Mouse (Mus musculus): ENCODE results near the gene Klhl33. TPM values are rescaled to one million over a fixed set of nuclear protein-coding genes. Genes with fewer than 3 reads are reported as not detected.

Gene Klhl33
- polyA plus RNA-seq, 1 experiment from 2014 or later: 0.08 TPM

DNA sequence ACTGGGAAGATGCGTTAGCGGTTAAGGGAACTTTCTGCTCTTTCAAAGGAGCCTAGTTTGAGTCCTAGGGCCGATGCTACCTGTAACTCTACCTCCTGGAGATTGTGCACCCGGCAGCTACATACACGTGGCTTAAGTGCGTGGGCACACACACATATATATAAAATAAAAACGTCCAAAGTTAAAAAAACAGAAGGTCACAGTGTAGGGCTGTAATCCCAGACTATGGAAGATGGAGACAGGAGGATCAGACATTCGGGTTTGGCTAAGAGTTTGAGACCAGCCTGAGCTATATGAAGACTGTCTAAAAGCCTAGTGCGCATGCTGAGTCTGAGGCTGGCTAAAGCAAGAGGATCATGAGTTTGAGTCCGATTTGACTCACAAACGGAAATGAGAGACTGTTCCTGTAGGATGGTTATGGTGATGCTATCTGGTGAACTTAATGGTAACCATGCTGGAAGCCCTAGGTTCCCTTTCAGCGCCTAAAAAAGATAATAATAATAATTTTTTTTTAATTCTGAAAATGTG lies 34.2 kb upstream of the Klhl33 start:
- Histone ChIP-seq H3K4me3 (ENCODE audit: low read depth, low read length) (peak overlapping the region; percentile 98), H3K27me3 (ENCODE audit: control insufficient read depth, insufficient read depth, low read length) (no peaks in the 10 kb centered on the region), H3K27ac (replicated peaks; ENCODE audit: low read depth, low read length) (peak overlapping the region; percentile 63), H3K4me2 (ENCODE audit: low read depth, severe bottlenecking) (peak overlapping the region; percentile 65), H3K36me3 (ENCODE audit: control insufficient read depth, insufficient read depth, low read length) (peaks cover 12% of the 10 kb centered on the region; the same call in 1 of the 2 replicates), H3K9ac (ENCODE audit: low read length) (peak overlapping the region; percentile 55), H3K4me1 (ENCODE audit: control insufficient read depth, insufficient read depth, low read length) (0 out of 2 replicates have a peak, but pooled peaks cover 3% of the 10 kb centered on the region), H3K9me3 (ENCODE audit: control insufficient read depth, low read length) (no peaks in the 10 kb centered on the region)
- ATAC-seq (ENCODE audit: insufficient number of reproducible peaks, low FRiP score, low TSS enrichment, low read depth): no peak
- peak; percentile 26 for DNase-seq (ENCODE audit: low spot score)
- 12% methylated on average over 12 of the region's 12 CpGs for WGBS

- DNase-seq (ENCODE audit: low spot score) (peak; percentile 97), ATAC-seq (ENCODE audit: insufficient number of reproducible peaks, low FRiP score, low TSS enrichment, low read depth) (peak; percentile 100)
- WGBS: under 1% methylated on average over 68 of the region's 68 CpGs
- H3K36me3 ChIP-seq (ENCODE audit: control insufficient read depth, insufficient read depth, low read length): peaks cover 12% of the 10 kb centered on the region; the same call in 1 of the 2 replicates
- H3K27ac ChIP-seq (replicated peaks; ENCODE audit: low read depth, low read length): peak within 1 kb of the TSS; percentile 63
- H3K27me3 ChIP-seq (ENCODE audit: control insufficient read depth, insufficient read depth, low read length): no peaks in the 10 kb centered on the region
- 0 out of 2 replicates have a peak, but pooled peaks cover 3% of the 10 kb centered on the region for H3K4me1 ChIP-seq (ENCODE audit: control insufficient read depth, insufficient read depth, low read length)
- H3K9me3 ChIP-seq (ENCODE audit: control insufficient read depth, low read length): no peaks in the 10 kb centered on the region
- peak within 1 kb of the TSS; percentile 76 for H3K4me2 ChIP-seq (ENCODE audit: low read depth, severe bottlenecking)
- H3K4me3 ChIP-seq (ENCODE audit: low read depth, low read length): peak within 1 kb of the TSS; percentile 98
- H3K9ac ChIP-seq (ENCODE audit: low read length): peak within 1 kb of the TSS; percentile 93
Measured at GRCm38 (mm10) chr14:50930754-50931492, 33.6 kb upstream of the Klhl33 start, which contains the start of the genes Pip4p1 and Pnp. Pip4p1 (minus strand) TSS chr14:50930856. Pnp (plus strand) TSS chr14:50931082.

- Histone ChIP-seq H3K27me3 (ENCODE audit: control insufficient read depth, insufficient read depth, low read length) (no peaks in the 10 kb centered on the region), H3K4me1 (ENCODE audit: control insufficient read depth, insufficient read depth, low read length) (0 out of 2 replicates have a peak, but pooled peaks cover 3% of the 10 kb centered on the region), H3K27ac (replicated peaks; ENCODE audit: low read depth, low read length) (0 out of 2 replicates have a peak overlapping the region, but pooled peaks have one; percentile 62), H3K9me3 (ENCODE audit: control insufficient read depth, low read length) (no peaks in the 10 kb centered on the region), H3K36me3 (ENCODE audit: control insufficient read depth, insufficient read depth, low read length) (peaks cover 12% of the 10 kb centered on the region; the same call in 1 of the 2 replicates), H3K9ac (ENCODE audit: low read length) (peak overlapping the region; percentile 93), H3K4me3 (ENCODE audit: low read depth, low read length) (peak overlapping the region; percentile 98), H3K4me2 (ENCODE audit: low read depth, severe bottlenecking) (peak overlapping the region; percentile 76)
- ATAC-seq (ENCODE audit: insufficient number of reproducible peaks, low FRiP score, low TSS enrichment, low read depth) (peak; percentile 36), DNase-seq (ENCODE audit: low spot score) (peak; percentile 45)
- WGBS: under 1% methylated on average over 38 of the region's 38 CpGs
Measured at GRCm38 (mm10) chr14:50930377-50930753, 33.1 kb upstream of the Klhl33 start.

GRCm38 (mm10) chr14:50929951-50930350 lies 32.6 kb upstream of the Klhl33 start:
- Histone ChIP-seq H3K27me3 (ENCODE audit: control insufficient read depth, insufficient read depth, low read length) (no peaks in the 10 kb centered on the region), H3K4me3 (ENCODE audit: low read depth, low read length) (peak overlapping the region; percentile 98), H3K4me1 (ENCODE audit: control insufficient read depth, insufficient read depth, low read length) (0 out of 2 replicates have a peak, but pooled peaks cover 3% of the 10 kb centered on the region), H3K36me3 (ENCODE audit: control insufficient read depth, insufficient read depth, low read length) (peaks cover 12% of the 10 kb centered on the region; the same call in 1 of the 2 replicates), H3K9me3 (ENCODE audit: control insufficient read depth, low read length) (no peaks in the 10 kb centered on the region), H3K9ac (ENCODE audit: low read length) (peak overlapping the region; percentile 93), H3K4me2 (ENCODE audit: low read depth, severe bottlenecking) (peak overlapping the region; percentile 76), H3K27ac (replicated peaks; ENCODE audit: low read depth, low read length) (no peak overlapping the region)
- ATAC-seq (ENCODE audit: insufficient number of reproducible peaks, low FRiP score, low TSS enrichment, low read depth) (no peak), DNase-seq (ENCODE audit: low spot score) (no peak)
- WGBS: 18% methylated on average over 10 of the region's 10 CpGs

DNA sequence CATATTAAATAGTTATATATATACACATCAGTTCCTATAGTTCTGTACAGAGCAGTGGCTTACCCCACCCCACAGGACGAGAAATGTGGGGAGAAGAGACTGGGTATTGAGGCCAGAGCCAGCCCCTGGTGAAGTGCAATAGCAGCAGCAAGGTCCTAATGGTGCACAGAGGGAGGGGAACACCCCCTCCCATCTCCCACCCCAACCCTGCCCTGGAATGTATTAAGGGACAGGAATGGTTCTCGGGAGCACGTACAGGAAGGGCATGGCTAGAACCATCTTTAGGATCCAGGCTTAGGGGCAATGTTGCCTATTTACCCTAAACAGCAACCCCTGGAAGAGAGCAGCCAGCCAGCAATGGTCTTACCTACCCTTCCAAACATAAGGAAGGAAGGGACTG lies 30.1 kb upstream of the Klhl33 start:
- no peak overlapping the region for H3K4me3 ChIP-seq (ENCODE audit: low read depth, low read length)
- 66% methylated on average over 3 of the region's 3 CpGs for WGBS
- ATAC-seq (ENCODE audit: insufficient number of reproducible peaks, low FRiP score, low TSS enrichment, low read depth) (no peak), DNase-seq (ENCODE audit: low spot score) (no peak)
- no peaks in the 10 kb centered on the region for H3K27me3 ChIP-seq (ENCODE audit: control insufficient read depth, insufficient read depth, low read length)
- H3K27ac ChIP-seq (replicated peaks; ENCODE audit: low read depth, low read length): no peak overlapping the region
- H3K4me1 ChIP-seq (ENCODE audit: control insufficient read depth, insufficient read depth, low read length): 0 out of 2 replicates have a peak, but pooled peaks cover 7% of the 10 kb centered on the region
- no peak overlapping the region for H3K9ac ChIP-seq (ENCODE audit: low read length)
- H3K36me3 ChIP-seq (ENCODE audit: control insufficient read depth, insufficient read depth, low read length): peaks cover 12% of the 10 kb centered on the region; the same call in 1 of the 2 replicates
- no peaks in the 10 kb centered on the region for H3K9me3 ChIP-seq (ENCODE audit: control insufficient read depth, low read length)
- H3K4me2 ChIP-seq (ENCODE audit: low read depth, severe bottlenecking): no peak overlapping the region

- Histone ChIP-seq H3K36me3 (ENCODE audit: control insufficient read depth, insufficient read depth, low read length) (peaks cover 12% of the 10 kb centered on the region; the same call in 1 of the 2 replicates), H3K4me3 (ENCODE audit: low read depth, low read length) (peak overlapping the region; percentile 70), H3K4me1 (ENCODE audit: control insufficient read depth, insufficient read depth, low read length) (0 out of 2 replicates have a peak, but pooled peaks cover 7% of the 10 kb centered on the region), H3K9me3 (ENCODE audit: control insufficient read depth, low read length) (no peaks in the 10 kb centered on the region), H3K27ac (replicated peaks; ENCODE audit: low read depth, low read length) (peak overlapping the region; percentile 95), H3K4me2 (ENCODE audit: low read depth, severe bottlenecking) (peak overlapping the region; percentile 70), H3K9ac (ENCODE audit: low read length) (peak overlapping the region; percentile 79), H3K27me3 (ENCODE audit: control insufficient read depth, insufficient read depth, low read length) (no peaks in the 10 kb centered on the region)
- WGBS: 2% methylated on average over 38 of the region's 38 CpGs
- DNase-seq (ENCODE audit: low spot score) (peak; percentile 41), ATAC-seq (ENCODE audit: insufficient number of reproducible peaks, low FRiP score, low TSS enrichment, low read depth) (peak; percentile 7; the same call in 1 of the 2 replicates)
Measured at GRCm38 (mm10) chr14:50925111-50925920, 28.0 kb upstream of the Klhl33 start.

DNA sequence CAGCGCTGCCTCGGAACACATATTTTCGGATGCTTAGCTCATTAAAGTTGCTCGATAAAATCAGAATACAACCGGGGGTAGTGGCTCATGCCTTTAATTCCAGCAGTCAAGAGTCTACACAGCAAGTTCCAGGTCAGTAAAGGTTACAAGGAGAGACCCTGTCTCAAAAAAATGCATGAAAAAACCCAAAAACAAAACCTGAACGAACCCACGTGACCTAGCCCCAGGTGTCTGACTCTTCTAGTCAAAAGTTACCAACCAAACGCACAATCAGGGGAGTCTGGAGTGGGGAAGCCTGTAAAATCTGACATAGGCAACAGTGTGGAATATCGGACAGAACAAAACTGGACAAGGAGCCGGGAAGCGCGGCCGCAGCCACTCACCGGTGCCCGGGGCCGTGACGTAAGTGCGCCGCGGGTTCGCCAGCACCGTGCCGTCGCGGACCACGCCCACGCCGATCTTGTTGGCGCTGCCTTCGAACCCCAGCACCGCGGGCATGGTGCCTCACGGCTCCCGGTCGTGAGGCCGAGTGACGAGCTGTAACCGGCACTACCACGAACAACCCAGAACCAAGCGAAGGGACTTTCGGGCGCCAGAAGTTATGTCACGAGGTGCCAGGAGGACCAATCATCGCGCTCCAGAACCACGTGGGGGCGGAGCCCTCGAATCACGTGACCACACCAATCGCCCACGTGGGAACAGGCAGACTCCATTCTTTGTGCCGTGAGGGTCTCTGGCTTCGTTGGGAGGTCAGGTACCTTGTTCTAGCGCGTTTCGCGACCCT lies 27.2 kb upstream of the Klhl33 start, which contains the start of the genes Osgep and Apex1:
Gene Osgep, minus strand, starts transcription at position 613 of the 784 bp plus-strand sequence.
Gene Apex1, plus strand, starts transcription at position 688 of the 784 bp plus-strand sequence.
- no peaks in the 10 kb centered on the region for H3K27me3 ChIP-seq (ENCODE audit: control insufficient read depth, insufficient read depth, low read length)
- DNase-seq (ENCODE audit: low spot score) (peak; percentile 98), ATAC-seq (ENCODE audit: insufficient number of reproducible peaks, low FRiP score, low TSS enrichment, low read depth) (peak; percentile 95)
- WGBS: 1% methylated on average over 57 of the region's 57 CpGs
- H3K36me3 ChIP-seq (ENCODE audit: control insufficient read depth, insufficient read depth, low read length): peaks cover 12% of the 10 kb centered on the region; the same call in 1 of the 2 replicates
- H3K27ac ChIP-seq (replicated peaks; ENCODE audit: low read depth, low read length): peak within 1 kb of the TSS; percentile 95
- H3K4me3 ChIP-seq (ENCODE audit: low read depth, low read length): peak within 1 kb of the TSS; percentile 70
- peak within 1 kb of the TSS; percentile 79 for H3K9ac ChIP-seq (ENCODE audit: low read length)
- 0 out of 2 replicates have a peak, but pooled peaks cover 4% of the 10 kb centered on the region for H3K4me1 ChIP-seq (ENCODE audit: control insufficient read depth, insufficient read depth, low read length)
- H3K9me3 ChIP-seq (ENCODE audit: control insufficient read depth, low read length): no peaks in the 10 kb centered on the region
- H3K4me2 ChIP-seq (ENCODE audit: low read depth, severe bottlenecking): peak within 1 kb of the TSS; percentile 70
